Mouse (Mus musculus): ENCODE data around the gene Frmpd2. TPM values are rescaled to one million over a fixed set of nuclear protein-coding genes. Genes with fewer than 3 reads are reported as not detected.

The Frmpd2 gene
- 0.04 TPM in 1 of 2 replicates, not detected in the other for polyA plus RNA-seq (2012; rRNA removed; ENCODE audit: low replicate concordance)

GRCm38 (mm10) chr14:33471331-33471730 lies at the start of gene Frmpd2:
TSS of gene Frmpd2 (plus strand) at chr14:33471696.

DNA sequence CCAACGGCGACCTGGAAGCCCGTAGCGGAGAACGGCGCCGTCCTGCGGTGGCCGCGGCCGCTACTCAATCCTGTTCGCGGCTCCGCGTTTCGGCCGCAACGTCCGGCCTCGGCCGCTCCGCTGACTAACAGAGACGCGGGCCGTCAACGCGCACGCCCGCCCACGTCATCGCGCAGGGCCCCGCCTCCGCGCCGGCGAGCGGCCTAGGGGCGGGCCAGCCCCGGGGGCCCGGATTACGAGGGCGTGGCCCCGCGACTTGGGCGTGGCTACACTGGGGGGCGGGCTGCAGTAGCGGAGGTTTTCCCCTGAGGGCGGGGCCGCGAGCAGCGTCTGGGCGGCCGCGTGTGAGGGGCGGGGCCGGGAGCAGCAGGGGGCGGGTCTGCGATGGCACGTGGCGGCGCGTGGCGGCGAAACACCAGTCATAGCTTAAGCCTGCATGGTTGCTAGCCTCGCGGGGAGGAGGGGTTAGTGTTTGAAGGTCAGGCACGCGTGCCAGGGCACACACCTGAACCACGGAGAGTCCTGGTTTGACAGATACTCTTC lies 24.4 kb upstream of the Frmpd2 start, which contains the start of gene Mapk8:
Gene Mapk8 (minus strand): TSS at position 132 of the 543 bp plus-strand sequence.

DNA sequence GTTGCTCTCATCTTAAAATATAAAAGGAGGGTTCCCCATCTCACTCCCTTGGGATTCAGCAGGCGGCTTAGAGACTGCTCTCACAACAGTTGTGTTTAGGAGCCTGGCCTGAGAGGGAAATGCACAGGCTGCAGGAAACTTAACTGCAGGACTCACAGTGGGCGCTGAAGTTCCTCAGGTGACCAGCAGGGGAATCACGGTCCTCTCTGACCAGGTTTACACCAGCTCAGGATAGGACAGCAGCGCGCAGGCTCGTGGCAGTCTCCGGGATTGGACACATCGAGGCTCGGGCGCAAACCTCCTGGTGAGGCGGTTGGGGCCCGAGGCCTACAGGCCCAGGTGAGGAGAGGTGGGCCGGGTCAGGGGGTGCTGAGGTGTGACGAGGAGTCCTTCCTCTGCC lies 117.5 kb downstream of the Frmpd2 start, which contains the start of gene Ptpn20:
Gene Ptpn20 (plus strand): TSS at position 257 of the 400 bp plus-strand sequence.

Other genes with a start within 250 kb of the Frmpd2 start
- gene Mapk8, start 24.5 kb upstream of the Frmpd2 start, polyA plus RNA-seq (2012; rRNA removed; ENCODE audit: low replicate concordance) = 8.1 and 9.5 TPM in 2 replicates
- not detected in 2 replicates for gene Ptpn20, start 117.5 kb downstream of the Frmpd2 start, polyA plus RNA-seq (2012; rRNA removed; ENCODE audit: low replicate concordance)

All from mammary gland, adult 2 months (tissue).